Mouse (Mus musculus) NIH3T3 (cell line): ENCODE results near the gene Snd1.
A peak's percentile ranks its signal among the peaks of the same experiment; 100 is the strongest.

Experiments used
- DNase-seq: peaks from one replicate; pipeline ENCODE4 v3.0.0-alpha.2; 2012; ENCODE audit warnings: low read depth

The Snd1 gene

DNA sequence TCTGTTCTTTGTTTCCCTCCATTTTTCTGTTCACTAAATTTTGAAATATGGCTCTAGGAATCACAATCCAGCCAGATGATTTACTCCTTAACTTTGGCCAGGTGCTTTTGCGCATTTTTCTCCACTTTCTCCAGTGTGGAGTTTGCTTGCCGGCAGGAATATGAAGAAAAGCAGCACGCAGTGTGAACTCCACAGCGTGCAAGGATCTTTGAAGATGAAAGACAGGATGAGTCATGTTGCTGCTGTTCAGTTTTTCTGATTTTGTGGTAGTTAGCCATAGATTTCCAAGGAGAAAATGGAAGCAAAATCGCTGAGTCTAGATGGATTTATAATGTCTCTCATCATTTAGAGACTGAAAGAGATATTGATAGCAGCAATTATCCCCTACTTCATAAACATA lies 165.1 kb downstream of the Snd1 start:
- no peak for DNase-seq

DNA sequence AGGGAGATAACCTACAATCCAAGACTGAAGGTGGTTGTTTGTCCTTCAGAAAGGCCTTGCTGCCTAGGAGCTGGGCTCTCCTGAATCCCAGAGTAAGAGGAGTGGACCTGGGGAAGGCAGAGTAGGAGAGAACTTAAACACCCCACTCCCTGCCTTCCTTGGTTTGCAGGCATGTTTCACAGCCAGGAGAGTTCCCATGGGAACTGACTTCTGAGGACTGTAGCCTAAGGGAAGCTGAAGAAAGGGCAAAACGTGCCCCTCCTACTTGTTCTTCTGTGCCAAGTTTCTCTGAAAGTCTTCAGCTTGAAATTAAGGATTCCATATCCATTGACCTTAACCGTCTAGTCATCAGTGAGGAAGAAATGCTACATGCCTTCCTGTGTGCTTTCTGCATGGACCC lies 168.0 kb downstream of the Snd1 start:
- DNase-seq, result peak; percentile 61

DNA sequence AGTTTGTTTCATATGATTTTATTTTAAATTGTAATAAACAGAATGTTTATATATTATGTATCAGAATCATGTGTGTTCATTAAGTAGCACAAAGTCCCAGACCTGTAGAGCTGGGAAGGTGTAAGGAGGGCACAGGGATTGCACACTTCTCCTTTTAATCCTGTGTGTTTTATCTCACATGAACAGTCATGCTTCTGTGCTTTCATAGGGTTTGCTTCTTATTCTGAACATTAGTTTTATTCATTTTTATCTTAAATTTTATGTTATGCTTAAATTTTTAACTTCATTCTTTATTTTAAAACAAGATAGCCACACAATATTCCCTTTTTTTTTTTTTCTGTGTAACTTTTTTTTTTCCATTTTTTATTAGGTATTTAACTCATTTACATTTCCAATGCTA lies 170.3 kb downstream of the Snd1 start:
- DNase-seq, result no peak

DNA sequence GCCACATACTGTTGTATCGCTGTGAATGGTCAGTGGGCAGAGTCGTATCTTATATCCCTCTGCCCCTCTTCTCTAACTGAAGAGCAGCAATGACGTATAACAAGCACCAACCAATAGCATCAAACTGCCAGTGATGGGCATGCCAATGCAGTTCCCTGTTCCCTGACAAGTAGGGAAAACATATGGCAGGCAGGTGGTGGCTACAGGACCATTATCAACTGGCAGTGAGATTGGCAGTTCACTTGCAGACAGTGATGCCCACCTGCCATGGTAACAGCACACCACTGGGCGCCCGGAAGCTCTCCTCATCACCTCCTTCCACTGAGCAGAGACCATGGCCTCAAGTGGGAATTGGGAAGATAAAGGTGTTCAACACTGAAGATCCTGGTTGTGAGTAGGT lies 181.6 kb downstream of the Snd1 start:
- no peak for DNase-seq

DNA sequence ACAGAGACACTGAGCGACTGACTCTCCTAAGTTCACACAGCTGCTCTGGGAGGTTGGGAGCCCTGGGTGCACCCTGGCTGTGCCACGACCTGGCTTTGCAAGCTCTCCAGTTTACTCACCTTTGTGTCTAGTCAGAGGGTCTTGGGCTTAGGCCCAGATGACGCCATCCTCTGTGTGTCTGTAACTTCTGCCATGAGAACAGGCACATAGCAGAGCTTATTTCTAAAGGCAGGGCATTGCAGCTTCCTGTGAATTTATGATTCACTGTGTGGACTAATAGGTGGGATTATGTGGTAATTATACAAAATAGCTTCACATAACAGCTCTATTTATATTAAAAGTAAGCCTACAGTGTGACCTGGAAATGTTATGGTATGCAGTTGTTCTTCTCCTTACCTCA lies 188.1 kb downstream of the Snd1 start:
- no peak for DNase-seq

DNA sequence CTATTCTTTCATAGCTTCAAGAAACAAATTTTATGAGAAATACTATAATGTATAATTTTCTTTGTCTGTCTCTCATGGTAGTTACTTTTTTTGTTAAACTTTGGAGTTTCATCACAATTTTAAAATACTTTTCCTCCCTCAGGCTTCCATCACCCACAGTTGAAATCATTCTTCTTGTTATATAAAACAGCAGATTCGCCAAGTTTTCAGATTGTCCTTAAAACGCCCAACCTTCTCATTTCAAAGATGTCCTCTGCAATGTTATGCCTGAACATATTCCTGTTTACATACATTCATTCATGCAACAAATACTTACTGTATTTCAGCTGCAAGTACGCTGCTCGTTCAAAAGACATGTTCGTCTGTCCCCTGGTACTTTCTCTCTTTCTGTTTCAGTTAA lies 188.7 kb downstream of the Snd1 start:
- DNase-seq, result no peak

DNA sequence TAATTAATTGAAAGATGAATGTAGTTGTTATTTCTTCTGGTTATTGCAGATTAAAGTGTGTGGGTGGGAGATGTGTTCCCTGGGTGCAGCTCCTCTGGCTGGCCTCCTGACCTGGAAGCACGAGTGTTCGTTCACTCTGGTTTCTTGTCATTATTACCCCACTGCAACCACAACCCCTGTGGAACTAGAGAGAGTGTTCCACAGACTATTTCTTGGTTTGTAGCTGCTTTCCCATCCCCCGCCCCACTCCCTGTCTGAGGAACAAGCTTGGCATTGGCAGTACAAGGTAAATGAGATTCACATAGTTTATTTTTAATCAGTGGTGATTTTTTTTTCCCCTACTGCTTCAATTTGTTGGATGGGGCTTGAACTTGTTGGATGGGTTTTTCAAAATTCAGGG lies 189.8 kb downstream of the Snd1 start:
- no peak for DNase-seq

DNA sequence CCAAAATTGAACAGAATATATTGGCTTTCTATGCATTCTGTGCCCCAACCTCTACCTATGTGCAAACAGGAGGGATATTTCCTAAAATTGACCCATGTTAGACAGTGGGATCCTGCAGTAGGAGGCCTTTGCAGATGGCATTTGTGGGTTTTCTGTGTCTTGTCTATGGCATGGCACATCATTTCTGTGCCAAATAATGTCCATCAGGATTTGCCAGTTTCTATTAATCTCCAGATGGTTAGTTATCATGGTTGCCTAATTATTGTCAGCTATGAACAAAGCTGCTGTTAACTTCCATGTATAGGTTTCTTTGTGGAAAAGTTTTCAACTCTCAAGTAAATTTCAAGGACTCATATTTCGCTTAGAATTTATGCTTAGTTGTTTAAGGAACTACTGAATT lies 192.6 kb downstream of the Snd1 start:
- DNase-seq, result no peak

DNA sequence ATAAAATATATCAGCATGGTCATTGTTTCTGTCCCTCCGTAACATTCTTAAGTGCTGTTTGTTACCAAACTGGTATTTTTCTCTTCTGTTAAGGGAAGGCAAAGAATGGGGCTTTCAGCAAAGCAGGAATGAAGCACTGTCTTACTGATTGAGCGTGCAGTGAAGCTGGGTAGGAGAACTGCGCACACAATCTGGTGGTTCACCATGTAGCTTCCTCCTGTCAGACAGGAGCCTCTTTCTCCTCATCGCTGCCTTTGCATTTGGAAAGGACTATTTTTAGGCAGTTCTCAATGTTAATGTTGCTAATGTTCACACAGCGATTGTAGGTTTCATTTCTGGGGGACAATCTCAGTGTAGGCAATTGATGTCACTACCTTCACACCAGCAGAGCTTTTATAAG lies 194.3 kb downstream of the Snd1 start:
- DNase-seq, result no peak

DNA sequence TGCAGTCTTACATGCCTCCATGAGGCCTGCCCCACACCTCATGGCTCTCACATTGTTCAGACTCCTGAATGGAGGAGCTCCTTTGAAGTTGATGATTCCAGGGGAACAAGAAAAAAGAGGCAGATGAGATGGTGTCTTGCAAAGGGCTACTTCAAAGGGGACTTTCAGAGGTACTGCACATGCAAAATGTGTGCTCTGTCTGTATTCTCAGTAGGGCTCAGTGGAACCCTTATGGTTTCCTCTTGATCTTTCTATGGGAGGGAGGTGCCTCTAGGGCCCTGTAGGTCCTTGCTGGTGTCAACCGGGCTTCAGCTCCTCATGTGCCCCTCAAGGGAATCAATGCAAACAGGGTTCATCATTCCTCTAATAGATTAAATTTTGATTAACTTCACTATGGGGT lies 197.4 kb downstream of the Snd1 start:
- DNase-seq, result no peak

DNA sequence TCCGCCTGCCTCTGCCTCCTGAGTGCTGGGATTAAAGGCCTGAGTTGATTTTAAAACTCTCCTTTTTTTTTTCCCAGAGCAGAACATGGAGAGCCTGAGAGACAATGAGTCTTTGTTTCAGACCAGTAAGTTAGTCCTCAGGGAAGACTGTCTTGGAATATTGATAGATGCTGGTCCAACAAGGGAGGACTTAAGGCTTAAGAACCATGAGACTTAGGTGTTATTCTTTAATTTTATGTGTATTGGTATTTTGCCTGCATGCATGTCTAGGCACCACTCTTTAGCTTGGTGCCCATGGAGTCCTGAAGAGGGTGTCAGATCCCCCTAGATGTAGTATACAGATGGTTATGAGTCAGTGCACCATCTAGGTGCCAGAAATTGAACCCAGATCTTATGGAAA lies 199.7 kb downstream of the Snd1 start:
- no peak for DNase-seq

DNA sequence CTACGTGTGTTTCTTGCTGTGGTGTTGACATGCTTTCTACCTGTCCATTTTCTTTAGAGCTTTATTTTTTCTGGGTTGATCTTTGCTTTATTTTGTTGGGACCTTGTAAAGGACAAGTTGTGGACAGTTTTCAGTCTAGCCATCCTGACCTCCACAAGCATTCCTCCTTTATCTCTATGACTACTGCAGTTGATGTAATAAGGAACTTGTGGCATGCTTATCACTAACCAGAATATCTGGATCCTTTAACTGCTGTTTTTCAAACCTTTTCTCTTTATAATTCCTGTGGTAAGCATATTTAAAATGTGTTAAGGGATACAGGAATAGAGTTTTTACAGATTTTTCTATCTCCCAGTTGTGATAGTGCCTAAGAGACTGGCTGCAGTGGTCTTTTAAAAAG lies 204.0 kb downstream of the Snd1 start:
- no peak for DNase-seq

DNA sequence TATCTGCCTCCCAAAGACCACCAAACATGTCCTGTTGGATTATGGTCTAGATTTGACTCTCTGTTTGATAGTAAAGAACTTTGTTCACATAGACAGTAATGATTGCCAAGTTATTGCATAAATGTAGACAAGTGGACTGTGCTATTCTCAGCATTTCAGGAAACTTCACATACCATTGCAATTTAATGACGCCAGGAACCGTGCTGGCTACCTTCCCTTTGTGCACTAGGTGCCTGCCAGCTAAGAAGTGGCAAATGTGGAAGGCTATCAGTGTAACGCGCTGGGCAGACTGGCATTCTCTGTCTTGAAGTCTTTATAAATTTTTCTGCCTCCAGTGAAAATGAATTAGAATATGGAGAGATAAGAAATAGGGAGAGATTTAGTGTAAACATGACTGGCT lies 205.6 kb downstream of the Snd1 start:
- DNase-seq, result peak; percentile 26

DNA sequence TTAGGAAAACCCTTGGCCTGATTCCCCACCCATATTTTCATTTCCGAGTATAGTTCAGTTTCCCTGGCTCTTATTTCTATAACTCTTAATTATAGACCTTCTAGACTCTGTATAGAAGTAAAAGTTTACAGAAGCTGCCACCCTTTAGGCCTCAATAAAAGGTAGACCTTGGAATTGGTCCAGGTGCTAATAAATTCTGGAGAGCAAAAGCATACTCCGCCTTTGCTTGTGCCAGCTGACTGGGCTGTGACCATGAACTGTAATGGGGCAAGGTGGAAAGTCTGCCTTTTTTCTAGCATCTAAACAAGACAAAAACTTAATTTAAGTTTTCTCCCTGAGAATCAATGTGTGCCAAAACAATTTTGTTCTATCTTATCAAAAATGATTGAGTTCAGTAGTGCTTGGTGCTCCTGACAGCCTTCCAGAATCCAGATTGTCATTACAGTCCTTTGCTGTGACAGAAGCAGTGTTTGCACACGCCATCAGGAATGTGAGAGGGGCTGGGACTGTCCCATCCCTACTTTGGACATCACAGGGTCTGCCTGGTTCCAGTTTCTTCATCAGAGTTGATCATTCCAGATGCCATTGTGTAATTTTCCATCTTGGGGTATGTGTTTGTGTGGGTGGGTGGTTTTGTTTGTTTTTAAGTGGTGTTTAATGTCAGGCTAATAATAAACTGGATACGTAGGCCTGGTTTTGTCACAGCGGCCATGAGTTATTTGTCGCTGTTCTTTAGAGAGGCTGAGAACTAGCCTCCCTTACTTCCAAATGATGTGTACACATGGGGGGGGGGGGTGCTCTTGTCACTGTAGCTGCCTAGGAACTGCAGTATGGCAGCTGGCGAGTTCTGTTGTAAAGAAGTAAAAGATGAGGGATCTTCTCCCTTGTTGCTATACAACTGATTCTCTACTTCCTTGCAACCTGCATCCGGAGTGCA lies 206.8 kb downstream of the Snd1 start:
- no peak for DNase-seq

DNA sequence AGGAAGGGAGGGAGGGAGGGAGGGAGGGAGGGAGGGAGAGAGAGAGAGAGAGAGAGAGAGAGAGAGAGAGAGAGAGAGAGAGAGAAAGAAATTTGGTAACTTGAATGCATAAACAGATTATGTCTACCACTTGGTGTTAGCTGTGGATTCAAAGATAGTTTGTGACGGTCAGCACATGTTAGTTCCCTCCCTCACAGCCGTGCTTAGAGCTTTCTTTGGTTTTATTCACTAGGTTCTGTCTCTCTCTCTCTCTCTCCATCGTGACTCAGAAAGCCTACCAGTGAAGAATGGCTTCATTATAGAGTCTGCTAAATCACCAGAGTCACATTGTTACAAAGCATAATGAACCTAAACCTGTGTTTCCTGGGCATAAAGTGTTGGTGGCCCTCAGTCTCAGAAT lies 210.1 kb downstream of the Snd1 start:
- DNase-seq, result no peak

DNA sequence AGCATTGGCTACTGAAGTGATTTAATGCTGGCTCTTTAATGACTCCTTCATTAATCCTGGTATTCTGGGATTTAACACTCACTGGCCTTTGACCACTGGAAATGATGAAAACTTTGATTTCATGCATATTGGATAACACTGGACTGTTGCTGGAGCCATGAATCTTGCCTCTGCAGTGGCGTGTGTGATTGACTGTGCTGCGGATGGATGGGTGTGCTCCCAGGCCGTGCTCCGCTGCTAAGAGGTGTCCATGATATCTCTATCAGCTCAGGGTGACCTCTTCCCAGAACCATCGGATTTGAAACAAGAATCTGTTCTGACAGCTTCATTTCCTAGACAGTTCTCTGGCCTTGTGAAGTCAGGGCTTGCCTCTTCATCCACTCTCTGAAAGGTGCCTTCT lies 210.8 kb downstream of the Snd1 start:
- no peak for DNase-seq

DNA sequence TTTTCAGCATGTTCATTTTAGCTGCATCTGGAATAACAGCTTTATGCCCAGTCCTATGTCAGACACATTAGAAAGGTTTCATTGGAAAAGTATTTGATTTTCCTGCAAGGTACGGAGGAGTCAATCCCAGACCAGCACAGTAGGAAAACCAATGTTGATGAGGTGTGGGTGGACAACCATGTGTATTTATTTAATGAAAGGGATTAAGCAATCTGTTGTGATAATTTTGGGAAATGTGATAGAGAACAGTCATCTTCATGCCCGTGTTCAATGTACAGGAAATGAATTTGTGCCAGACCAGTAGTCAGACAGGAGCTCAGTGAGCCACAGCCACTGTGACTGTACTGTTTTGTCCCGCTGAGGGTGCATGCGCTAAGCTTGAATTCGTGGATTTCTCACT lies 212.8 kb downstream of the Snd1 start:
- no peak for DNase-seq

DNA sequence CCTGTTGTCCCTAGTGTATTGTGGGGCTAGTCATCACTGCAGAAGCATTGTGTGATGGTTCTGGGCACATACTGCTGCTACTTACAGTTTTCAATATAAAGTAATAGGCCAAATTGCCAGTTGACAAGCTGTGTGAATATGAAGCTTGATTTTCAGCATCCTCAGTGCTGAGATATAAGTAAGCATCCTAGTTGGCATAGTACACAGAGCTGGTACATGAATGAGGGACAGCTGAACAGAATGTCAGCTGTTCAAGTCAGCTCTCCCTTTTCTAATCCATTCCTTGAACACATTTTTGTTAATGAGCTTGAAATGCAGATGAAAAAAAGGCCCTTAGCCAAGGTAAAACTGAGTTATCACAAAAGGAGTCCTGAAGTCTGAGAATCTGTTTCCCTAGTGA lies 217.7 kb downstream of the Snd1 start:
- DNase-seq, result no peak

DNA sequence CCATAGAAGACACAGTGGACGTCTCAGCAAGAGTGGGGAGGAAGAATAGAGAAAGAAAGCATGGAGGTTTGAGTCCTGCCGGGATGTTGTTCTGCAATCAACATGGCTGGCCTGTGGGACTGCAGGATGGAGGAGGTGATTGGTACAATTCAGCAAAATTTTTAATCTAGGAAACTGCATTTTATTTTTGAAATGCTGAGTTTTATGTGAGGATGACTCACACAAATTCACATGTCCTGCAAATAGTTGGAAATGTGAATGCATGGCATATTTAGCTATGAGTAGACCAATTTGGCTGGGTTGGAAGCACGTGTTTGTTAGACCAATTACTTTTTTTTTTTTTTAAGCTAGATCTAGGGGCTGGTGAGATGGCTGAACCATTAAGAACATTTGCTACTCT lies 222.3 kb downstream of the Snd1 start:
- DNase-seq, result peak; percentile 70

DNA sequence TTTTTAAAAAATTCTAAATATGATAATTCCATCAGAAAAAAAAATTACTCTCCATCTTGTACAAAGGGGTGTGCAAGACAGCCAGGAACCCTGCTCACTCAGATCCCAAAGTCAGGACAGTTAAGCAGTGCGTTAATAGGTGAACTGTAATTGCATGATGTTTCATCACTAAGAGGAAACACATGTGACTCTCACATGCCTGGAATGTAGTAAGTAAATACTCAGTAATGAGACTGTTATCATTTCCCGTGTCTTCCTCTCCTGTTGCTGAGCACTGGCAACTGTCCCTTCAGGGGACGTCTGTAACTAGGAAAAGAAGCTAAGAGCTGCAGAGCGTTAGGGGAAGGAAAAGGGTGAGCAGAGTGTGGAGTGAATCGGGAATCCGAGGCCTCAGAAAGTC lies 229.7 kb downstream of the Snd1 start:
- peak; percentile 52 for DNase-seq

DNA sequence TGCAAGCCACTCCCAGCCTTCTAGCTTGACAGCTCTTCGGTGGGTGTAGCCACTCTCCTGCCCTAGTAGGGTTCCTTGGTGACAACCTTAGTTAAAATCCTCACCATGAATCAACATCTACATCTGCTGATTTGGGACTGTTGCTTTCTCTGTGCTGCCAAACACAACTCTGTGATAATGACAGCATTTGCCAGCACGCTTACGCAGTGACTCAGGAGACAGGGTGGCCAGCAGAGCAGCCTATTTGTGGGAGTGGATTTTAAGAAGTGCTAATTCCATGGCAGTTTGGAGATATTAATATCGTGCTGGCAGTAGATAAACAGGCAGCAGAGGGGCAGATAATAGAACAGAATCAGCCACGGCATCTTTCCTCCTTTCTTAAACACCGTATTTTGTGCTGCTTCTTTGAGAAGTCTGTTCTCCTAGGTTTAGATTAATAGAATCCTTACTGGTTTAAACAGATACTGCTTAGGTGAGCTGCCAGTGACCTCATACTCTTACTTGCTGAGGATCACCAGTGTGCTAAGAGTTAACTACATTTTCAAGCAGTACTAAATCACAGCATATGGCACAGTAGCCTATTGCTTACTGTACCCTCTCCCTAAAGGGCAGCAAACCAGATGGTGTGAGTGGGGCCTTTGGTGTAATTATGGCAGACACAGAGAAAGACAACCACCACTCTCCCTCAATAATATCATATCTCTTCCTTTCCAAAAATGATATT lies 230.6 kb downstream of the Snd1 start:
- peak; percentile 39 for DNase-seq

DNA sequence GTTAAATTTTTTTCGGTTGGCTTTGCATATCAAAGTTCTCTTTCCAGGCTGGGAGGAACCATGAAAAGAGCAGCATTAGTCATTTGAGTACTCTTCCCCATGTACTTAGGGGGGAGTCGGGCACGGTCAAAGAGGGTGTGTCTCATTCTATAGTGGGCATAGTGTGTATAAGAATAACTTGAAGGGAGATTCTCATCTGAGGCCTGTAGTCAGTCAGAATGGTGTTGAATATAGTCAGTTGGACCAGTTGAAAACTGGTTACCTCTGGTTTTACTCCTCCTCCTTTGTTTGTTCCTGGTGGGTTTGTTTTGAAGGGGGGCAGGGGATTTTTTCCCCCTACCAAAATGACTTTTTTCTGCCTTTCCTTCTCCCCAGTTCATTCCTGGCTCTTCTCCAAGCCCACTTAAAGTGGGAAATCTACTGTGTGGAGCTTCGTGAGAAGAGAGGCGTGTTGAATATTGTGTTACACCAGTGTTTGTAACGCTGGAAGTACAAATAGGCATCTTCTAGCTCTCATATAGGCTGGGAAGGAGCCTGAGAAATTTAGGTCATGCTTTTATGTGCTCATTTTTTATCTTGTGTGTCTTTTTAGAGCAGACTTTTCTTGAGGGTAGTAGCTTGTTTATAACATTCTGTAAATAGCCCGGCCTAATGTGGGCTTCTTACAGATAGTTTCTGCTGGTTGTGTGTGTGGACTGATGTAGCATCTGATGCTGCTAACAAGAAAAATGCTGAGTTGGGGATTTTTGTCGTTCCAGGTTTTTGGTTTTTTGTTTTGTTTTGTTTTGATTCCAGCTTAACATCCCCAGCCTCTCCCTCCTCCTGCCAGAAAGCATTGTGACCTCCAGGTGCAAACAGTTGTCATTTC lies 231.4 kb downstream of the Snd1 start:
- no peak for DNase-seq
